Mouse (Mus musculus): ENCODE results near the gene Rsrc1.

- no peak for TF ChIP-seq CTCF (IDR thresholded peaks at IDR 0.05; ENCODE audit: low read depth)
- TF ChIP-seq EP300 (IDR thresholded peaks at IDR 0.05; ENCODE audit: low read depth) = no peak
Measured at GRCm38 (mm10) chr3:66983481-66983880, 2.3 kb downstream of the Rsrc1 start.

All from liver, embryonic 14.5 days (tissue).